Mouse (Mus musculus) liver, embryonic 18 days (tissue): ENCODE measurements around the gene Trdmt1. TPM values are rescaled to one million over a fixed set of nuclear protein-coding genes. Genes with fewer than 3 reads are reported as not detected.

ENCODE experiments used
- polyA plus RNA-seq: library from polyadenylated mRNA; depleted of rRNA; stranded (reverse); fragments of >200 nt; gene quantifications from 2 replicates; pipeline ENCODE4 v1.2.3, GENCODE M21; 2012; rRNA removed

The Trdmt1 gene
- 2.7 and 3.2 TPM in 2 replicates for polyA plus RNA-seq

GRCm38 (mm10) chr2:13544193-13544824 is at the start of gene Trdmt1:
Trdmt1 (minus strand) TSS chr2:13544668.

GRCm38 (mm10) chr2:13573408-13574065 is 29.1 kb upstream of the Trdmt1 start, which contains the start of gene Vim:
Vim (plus strand) TSS chr2:13573927.

GRCm38 (mm10) chr2:13491734-13492133 is 52.7 kb downstream of the Trdmt1 start, which contains the start of gene Cubn:
Cubn (minus strand) TSS chr2:13491813.

Other genes starting within 250 kb of the Trdmt1 start
- gene Cubn, start 52.9 kb downstream of the Trdmt1 start, polyA plus RNA-seq, result 0.01 and 0.05 TPM in 2 replicates
- 148 and 150 TPM in 2 replicates for gene Vim, start 29.3 kb upstream of the Trdmt1 start, polyA plus RNA-seq
- 0.01 and 0.02 TPM in 2 replicates for gene St8sia6, start 249.4 kb upstream of the Trdmt1 start, polyA plus RNA-seq